Mouse (Mus musculus) lung, postnatal 0 days (tissue): ENCODE data around the gene Gm20388.

Experiments used
- CTCF ChIP-seq: IDR thresholded peaks from 2 replicates; pipeline ENCODE4 v1.5.1; 2016; ENCODE audit warnings: antibody characterized with exemption, mild to moderate bottlenecking
- EP300 ChIP-seq: IDR thresholded peaks from 2 replicates; pipeline ENCODE4 v1.6.1; 2016; ENCODE audit warnings: antibody characterized with exemption, mild to moderate bottlenecking, control low read depth

- TF ChIP-seq CTCF, result peak; percentile 11; the same call in 1 of the 2 replicates
- TF ChIP-seq EP300, result no peak
These were observed 628.7 kb downstream of the Gm20388 start for GRCm38 (mm10) chr8:120539381-120539774.
